Mouse (Mus musculus): ENCODE results near the gene Epb41. TPM values are rescaled to one million over a fixed set of nuclear protein-coding genes. Genes with fewer than 3 reads are reported as not detected.

Epb41 gene
- total RNA-seq, 2 experiments from 2014 or later, result 1,733 to 3,570 TPM

GRCm38 (mm10) chr4:131910237-131910994, 164.7 kb downstream of the Epb41 start:
- ATAC-seq (replicated peaks; ENCODE audit: low FRiP score, poor library complexity, severe bottlenecking), result no peak

GRCm38 (mm10) chr4:131907912-131908311, 167.2 kb downstream of the Epb41 start:
- ATAC-seq (replicated peaks; ENCODE audit: low FRiP score, poor library complexity, severe bottlenecking), result no peak

- ATAC-seq (replicated peaks; ENCODE audit: low FRiP score, poor library complexity, severe bottlenecking), result no peak
Observed at GRCm38 (mm10) chr4:131906423-131906822, 168.7 kb downstream of the Epb41 start.

- peak; percentile 66 for ATAC-seq (replicated peaks; ENCODE audit: low FRiP score, poor library complexity, severe bottlenecking)
Observed at GRCm38 (mm10) chr4:131904478-131904877, 170.6 kb downstream of the Epb41 start.

GRCm38 (mm10) chr4:131901090-131901489, 174.0 kb downstream of the Epb41 start:
- ATAC-seq (replicated peaks; ENCODE audit: low FRiP score, poor library complexity, severe bottlenecking), result no peak

- ATAC-seq (replicated peaks; ENCODE audit: low FRiP score, poor library complexity, severe bottlenecking), result no peak
Observed at GRCm38 (mm10) chr4:131899180-131899554, 176.0 kb downstream of the Epb41 start.

GRCm38 (mm10) chr4:131898503-131899179, 176.5 kb downstream of the Epb41 start:
- no peak for ATAC-seq (replicated peaks; ENCODE audit: low FRiP score, poor library complexity, severe bottlenecking)

- no peak for ATAC-seq (replicated peaks; ENCODE audit: low FRiP score, poor library complexity, severe bottlenecking)
Observed at GRCm38 (mm10) chr4:131897787-131898186, 177.3 kb downstream of the Epb41 start.

GRCm38 (mm10) chr4:131897109-131897508, 178.0 kb downstream of the Epb41 start:
- no peak for ATAC-seq (replicated peaks; ENCODE audit: low FRiP score, poor library complexity, severe bottlenecking)

GRCm38 (mm10) chr4:131890692-131891091, 184.4 kb downstream of the Epb41 start:
- ATAC-seq (replicated peaks; ENCODE audit: low FRiP score, poor library complexity, severe bottlenecking), result no peak

GRCm38 (mm10) chr4:131888564-131888963, 186.6 kb downstream of the Epb41 start:
- ATAC-seq (replicated peaks; ENCODE audit: low FRiP score, poor library complexity, severe bottlenecking), result no peak

GRCm38 (mm10) chr4:131885376-131885775, 189.7 kb downstream of the Epb41 start:
- ATAC-seq (replicated peaks; ENCODE audit: low FRiP score, poor library complexity, severe bottlenecking), result no peak

- no peak for ATAC-seq (replicated peaks; ENCODE audit: low FRiP score, poor library complexity, severe bottlenecking)
Observed at GRCm38 (mm10) chr4:131883571-131883970, 191.6 kb downstream of the Epb41 start.

- ATAC-seq (replicated peaks; ENCODE audit: low FRiP score, poor library complexity, severe bottlenecking), result no peak
Observed at GRCm38 (mm10) chr4:131881306-131881705, 193.8 kb downstream of the Epb41 start.

GRCm38 (mm10) chr4:131879692-131880091, 195.4 kb downstream of the Epb41 start:
- no peak for ATAC-seq (replicated peaks; ENCODE audit: low FRiP score, poor library complexity, severe bottlenecking)

- ATAC-seq (replicated peaks; ENCODE audit: low FRiP score, poor library complexity, severe bottlenecking), result no peak
Observed at GRCm38 (mm10) chr4:131876836-131877235, 198.3 kb downstream of the Epb41 start.

GRCm38 (mm10) chr4:131875242-131875641, 199.9 kb downstream of the Epb41 start:
- no peak for ATAC-seq (replicated peaks; ENCODE audit: low FRiP score, poor library complexity, severe bottlenecking)

GRCm38 (mm10) chr4:131874567-131874966, 200.6 kb downstream of the Epb41 start:
- peak; percentile 36 for ATAC-seq (replicated peaks; ENCODE audit: low FRiP score, poor library complexity, severe bottlenecking)

GRCm38 (mm10) chr4:131874169-131874536, 201.0 kb downstream of the Epb41 start:
- peak; percentile 61 for ATAC-seq (replicated peaks; ENCODE audit: low FRiP score, poor library complexity, severe bottlenecking)
